Mouse (Mus musculus): ENCODE measurements around the gene Ajm1.

GRCm38 (mm10) chr2:25533707-25534106 lies 47.9 kb downstream of the Ajm1 start:
- TF ChIP-seq POLR2A (IDR thresholded peaks at IDR 0.05; ENCODE audit: extremely low read depth, insufficient read depth, low read length) (no peak), CTCF (IDR thresholded peaks at IDR 0.05; ENCODE audit: extremely low read depth, insufficient read depth, low read length) (no peak)
